Mouse (Mus musculus) embryonic fibroblast, embryonic 13.5 days (primary cell): Measurements from ENCODE around the gene Sipa1l3.

Source experiments
- CTCF ChIP-seq: IDR thresholded peaks from 2 replicates; pipeline ENCODE4 v1.5.1; 2011; ENCODE audit warnings: mild to moderate bottlenecking, control low read depth, low read length, moderate library complexity, borderline replicate concordance; ENCODE audit not compliant: insufficient read depth
- POLR2A ChIP-seq: IDR thresholded peaks from 2 replicates; pipeline ENCODE4 v1.6.1; 2011; ENCODE audit warnings: low read depth, mild to moderate bottlenecking, control low read depth, low read length, moderate library complexity

- TF ChIP-seq CTCF (no peak), POLR2A (no peak)
Measured at GRCm38 (mm10) chr7:29314844-29315628, 203.4 kb downstream of the Sipa1l3 start.
